Mouse (Mus musculus): ENCODE measurements at regions not wholly inside any gene's neighbourhood (a gene's known extent, or its start where the extent isn't known, plus 50 kb on each side); places are given as distances from the start of the nearest gene placed in this dataset.

- DNase-seq (ENCODE audit: low spot score in 2 of 2) = no peak
These were observed 106.8 kb upstream of the Lpar1 start for GRCm38 (mm10) chr4:58660511-58660910.

DNA sequence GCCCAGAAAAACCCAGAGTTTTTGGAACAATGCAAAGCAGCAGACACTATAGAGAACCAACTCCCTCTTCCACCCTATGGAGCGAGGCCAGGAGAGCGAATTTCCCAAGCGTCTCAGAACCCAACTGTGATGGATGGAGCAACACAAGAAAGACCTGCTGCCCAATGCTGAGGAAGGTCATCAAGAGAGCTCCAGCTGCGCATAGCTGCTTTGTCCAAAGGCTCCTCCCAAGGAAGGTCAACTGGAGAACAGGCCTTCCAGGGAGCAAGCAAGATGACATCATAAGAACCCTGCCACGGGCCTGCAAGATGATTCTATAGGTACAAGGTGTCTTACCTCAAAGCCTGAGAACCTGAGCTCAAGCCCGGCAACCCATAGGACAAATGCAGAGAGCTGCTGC lies 104.5 kb upstream of the Lpar1 start:
- DNase-seq (ENCODE audit: low spot score in 2 of 2) = no peak

- no peak for DNase-seq (ENCODE audit: low spot score in 2 of 2)
These were observed 94.1 kb upstream of the Lpar1 start for GRCm38 (mm10) chr4:58647761-58648295.

DNA sequence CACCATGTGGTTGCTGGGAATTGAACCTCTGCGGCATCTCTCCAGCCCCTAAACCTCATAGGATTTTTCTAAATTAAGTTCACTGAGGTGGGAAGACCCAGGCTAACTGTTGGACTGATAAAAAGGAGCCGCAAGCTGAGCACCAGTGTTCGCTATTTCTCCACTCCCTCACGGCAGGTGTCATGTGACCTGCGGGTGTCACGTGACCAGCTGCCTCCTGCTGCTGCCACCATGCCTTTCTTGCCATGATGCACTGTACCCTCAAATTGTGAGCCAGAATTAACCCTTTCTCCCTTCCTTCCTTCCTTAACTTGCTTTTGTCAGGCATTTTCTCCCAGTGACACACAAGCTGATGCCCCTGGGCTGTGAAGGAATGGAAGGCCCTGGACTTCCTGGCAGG lies 93.1 kb upstream of the Lpar1 start:
- no peak for DNase-seq (ENCODE audit: low spot score in 2 of 2)

DNA sequence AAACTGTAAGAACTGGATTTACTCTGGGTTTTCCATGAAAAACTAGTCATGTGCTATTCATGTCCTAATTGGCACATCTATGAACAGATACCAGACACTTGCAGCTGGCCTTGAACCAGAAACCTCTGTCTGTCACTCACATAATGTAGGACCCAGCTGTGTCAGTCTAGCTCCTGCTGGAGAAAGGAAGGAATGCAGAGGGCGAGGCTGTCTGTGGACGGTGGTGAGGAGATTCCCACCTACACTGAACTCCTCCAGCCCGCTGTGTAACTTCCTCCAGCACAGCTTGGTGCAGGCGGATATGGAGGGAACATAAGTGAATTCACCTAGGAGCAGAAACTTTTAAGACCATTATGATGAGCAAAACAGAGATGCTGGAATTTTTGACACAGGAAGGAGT lies 89.7 kb upstream of the Lpar1 start:
- DNase-seq (ENCODE audit: low spot score in 2 of 2) = no peak

DNA sequence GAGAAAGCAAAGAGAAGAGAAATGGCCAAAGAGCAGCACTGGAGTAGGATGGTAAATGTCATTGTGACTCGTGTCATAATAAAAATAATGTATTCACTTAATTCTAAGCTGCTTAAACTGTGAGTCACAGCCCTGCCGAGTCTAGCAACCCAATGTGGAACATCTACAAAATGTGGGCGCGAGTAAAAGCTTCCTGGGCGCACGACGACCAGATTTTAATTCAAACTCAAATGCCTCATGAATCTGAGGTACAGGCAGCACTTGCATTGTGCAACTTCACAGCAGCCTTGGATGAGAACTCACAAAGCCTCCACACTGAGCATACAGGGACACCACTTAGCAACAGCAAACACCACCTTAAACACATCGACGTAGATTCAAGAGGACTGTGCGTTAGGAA lies 88.5 kb upstream of the Lpar1 start:
- peak; percentile 14 to 32 for DNase-seq (ENCODE audit: low spot score in 2 of 2)

- DNase-seq (ENCODE audit: low spot score in 2 of 2) = no peak
These were observed 79.0 kb upstream of the Lpar1 start for GRCm38 (mm10) chr4:58632696-58633095.

DNA sequence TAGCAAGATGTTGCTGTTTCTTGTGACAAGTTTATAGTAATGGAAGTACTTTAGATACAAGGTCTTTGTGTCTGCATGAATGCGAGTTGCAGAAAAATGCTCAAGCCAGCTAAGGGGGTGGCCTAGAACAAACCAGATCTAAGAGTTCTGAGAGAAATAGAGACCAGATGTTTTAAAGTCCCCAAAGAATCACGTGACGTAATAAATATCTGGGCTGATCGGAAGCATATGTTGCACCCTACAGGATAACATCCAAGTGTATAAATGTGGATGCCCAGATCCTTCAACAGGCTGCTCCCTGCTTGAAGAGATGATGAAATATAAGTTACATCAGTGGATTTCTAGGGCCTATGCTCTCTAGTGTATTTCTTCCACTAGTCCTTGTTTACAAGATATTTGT lies 77.7 kb upstream of the Lpar1 start:
- no peak for DNase-seq (ENCODE audit: low spot score in 2 of 2)

GRCm38 (mm10) chr4:58627021-58627420 lies 73.3 kb upstream of the Lpar1 start:
- no peak for DNase-seq (ENCODE audit: low spot score in 2 of 2)

DNA sequence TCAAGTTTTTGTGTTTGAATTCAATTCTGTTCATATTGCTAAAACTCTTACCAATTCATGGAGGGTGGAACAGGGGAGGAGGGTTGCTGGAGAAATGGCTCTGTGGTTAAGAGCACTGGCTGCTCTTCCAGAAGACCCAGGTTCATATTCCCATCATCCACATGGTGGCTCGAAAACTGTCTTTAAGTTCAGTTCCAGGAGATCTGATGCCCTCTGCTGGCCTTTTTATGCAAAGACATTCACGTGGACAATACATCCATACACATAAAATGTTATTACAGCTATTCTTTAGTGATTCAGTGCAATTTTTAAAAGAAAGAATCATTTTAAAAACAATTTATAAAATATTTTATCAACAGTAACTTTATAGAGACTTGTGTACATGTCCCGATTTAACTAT lies 70.4 kb upstream of the Lpar1 start:
- no peak for DNase-seq (ENCODE audit: low spot score in 2 of 2)

DNA sequence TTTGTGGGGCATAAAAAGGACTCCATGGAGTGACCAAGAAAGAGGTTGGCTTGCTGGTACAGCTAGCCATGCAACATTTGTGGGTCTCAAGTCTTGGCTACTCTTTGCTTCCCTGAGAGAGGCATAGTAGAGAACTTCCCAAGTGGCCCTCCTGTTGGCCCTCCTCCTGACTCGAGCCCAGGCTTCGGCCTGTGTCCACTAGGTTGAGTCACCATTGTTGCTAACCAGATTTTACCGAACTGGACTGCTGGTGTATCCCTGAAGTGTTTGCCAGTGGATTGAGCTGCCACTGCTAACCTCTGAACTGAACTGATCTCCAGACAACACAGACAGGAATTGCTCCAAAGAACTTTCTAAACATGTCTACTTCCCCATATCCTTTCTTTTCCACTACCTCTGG lies 66.9 kb upstream of the Lpar1 start:
- no peak for DNase-seq (ENCODE audit: low spot score in 2 of 2)

DNA sequence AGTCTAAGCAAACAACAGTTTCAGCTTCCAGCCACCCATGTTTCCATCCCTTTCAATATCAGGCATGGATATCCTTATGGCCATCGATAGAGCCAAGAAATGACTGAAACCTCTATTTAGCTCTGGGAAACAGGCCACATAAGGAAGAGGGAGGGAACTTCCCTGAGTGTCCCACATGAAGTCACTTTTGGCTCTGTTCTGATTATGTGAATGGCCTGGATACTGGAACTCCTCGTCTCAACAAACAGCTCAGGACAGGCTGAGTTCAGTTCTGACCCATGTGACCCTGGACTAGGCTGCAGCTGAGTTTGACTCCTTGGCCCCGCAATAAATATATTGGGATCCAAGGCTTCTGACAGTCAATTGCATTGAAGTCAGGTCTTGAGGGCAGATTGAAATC lies 63.6 kb upstream of the Lpar1 start:
- DNase-seq (ENCODE audit: low spot score in 2 of 2) = no peak

- no peak for DNase-seq (ENCODE audit: low spot score in 2 of 2)
These were observed 59.8 kb upstream of the Lpar1 start for GRCm38 (mm10) chr4:58613536-58613935.

- no peak for DNase-seq (ENCODE audit: low spot score in 2 of 2)
These were observed 59.3 kb upstream of the Lpar1 start for GRCm38 (mm10) chr4:58613022-58613421.

DNA sequence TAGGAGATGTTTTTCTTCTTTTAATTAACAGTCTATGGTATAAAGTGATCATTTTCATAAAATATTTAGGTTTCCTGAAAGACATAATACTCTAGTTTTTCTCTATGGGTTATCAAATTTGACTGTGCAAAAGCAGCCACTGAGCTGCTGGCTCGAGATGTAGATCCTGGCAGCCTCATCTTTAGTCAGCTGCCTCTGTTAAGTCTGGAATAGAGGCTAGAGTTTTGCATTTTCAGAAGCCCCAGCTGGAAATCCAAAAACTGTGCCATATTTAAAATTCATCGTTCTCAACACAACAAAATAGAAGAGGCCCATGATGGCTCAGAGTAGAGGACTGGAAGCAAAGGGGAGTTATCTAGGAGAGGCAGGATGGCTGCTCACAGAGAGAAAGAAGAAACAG lies 53.8 kb upstream of the Lpar1 start:
- no peak for DNase-seq (ENCODE audit: low spot score in 2 of 2)

GRCm38 (mm10) chr4:58605941-58606340 lies 52.2 kb upstream of the Lpar1 start:
- no peak for DNase-seq (ENCODE audit: low spot score in 2 of 2)
